Mouse (Mus musculus) E14TG2a.4 (cell line): ENCODE measurements at regions not wholly inside any gene's neighbourhood (a gene's known extent, or its start where the extent isn't known, plus 50 kb on each side); places are given as distances from the start of the nearest gene placed in this dataset.

Experiments
- CTCF ChIP-seq: conservative IDR thresholded peaks from 2 replicates; pipeline ENCODE4 v1.5.1; 2014; ENCODE audit warnings: low read length
- NANOG ChIP-seq: IDR thresholded peaks from 2 replicates; pipeline ENCODE4 v1.6.1; 2014; ENCODE audit warnings: borderline replicate concordance, low read length, mixed read lengths
- POU5F1 ChIP-seq: IDR thresholded peaks from 2 replicates; pipeline ENCODE4 v1.6.1; 2014; ENCODE audit warnings: low read length, borderline replicate concordance

DNA sequence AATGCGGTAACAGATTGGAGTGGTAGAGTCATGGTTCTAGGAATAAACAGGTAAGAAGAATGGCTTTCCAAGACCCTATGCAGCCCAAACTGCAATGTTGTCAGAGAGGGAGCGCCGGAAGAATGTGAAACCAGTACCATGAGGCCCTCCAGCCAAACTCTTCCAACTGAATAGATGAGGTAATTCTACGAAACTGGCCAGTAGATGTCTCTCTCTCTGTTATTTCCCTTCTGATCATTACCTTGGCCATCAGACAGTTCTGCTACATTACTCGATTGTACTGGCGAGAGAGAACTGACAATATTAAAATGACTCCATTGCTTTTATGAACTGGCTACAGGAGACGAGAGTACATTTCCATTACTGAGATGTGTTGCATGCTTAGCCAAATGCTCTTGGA lies 313.8 kb downstream of the Etaa1 start:
- TF ChIP-seq CTCF: no peak
- no peak for TF ChIP-seq POU5F1
- TF ChIP-seq NANOG: no peak
